Mouse (Mus musculus) heart, adult 8-10 months (tissue): ENCODE data around the gene Sgk1. TPM values are rescaled to one million over a fixed set of nuclear protein-coding genes. Genes with fewer than 3 reads are reported as not detected.

Source experiments
- DNase-seq: peaks from one replicate; pipeline ENCODE4 v3.0.0; 2022; ENCODE audit warnings: low spot score
- total RNA-seq, 4 experiments: library from RNA; stranded (reverse); gene quantifications; 2 replicates each; pipeline ENCODE4 v1.2.4; 2022

The Sgk1 gene
- total RNA-seq, 4 experiments from 2014 or later, result 29.3 to 60.0 (median 43.0) TPM

DNA sequence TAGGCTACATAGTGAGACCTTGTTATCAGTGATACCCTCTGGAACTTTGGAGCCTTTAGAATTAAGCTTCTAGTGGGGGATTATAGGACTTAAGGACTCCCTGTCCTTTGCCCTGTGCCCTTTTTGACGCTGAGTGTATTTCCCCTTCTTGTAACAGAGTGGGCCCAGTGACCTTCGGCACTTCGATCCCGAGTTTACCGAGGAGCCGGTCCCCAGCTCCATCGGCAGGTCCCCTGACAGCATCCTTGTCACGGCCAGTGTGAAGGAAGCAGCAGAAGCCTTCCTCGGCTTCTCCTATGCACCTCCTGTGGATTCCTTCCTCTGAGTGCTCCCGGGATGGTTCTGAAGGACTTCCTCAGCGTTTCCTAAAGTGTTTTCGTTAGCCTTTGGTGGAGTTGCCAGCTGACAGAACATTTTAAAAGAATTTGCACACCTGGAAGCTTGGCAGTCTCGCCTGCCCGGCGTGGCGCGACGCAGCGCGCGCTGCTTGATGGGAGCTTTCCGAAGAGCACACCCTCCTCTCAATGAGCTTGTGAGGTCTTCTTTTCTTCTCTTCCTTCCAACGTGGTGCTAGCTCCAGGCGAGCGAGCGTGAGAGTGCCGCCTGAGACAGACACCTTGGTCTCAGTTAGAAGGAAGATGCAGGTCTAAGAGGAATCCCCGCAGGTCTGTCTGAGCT is 116.7 kb downstream of the Sgk1 start:
- DNase-seq, result no peak

- no peak for DNase-seq
These were observed 118.7 kb downstream of the Sgk1 start for GRCm38 (mm10) chr10:22000491-22001306.

DNA sequence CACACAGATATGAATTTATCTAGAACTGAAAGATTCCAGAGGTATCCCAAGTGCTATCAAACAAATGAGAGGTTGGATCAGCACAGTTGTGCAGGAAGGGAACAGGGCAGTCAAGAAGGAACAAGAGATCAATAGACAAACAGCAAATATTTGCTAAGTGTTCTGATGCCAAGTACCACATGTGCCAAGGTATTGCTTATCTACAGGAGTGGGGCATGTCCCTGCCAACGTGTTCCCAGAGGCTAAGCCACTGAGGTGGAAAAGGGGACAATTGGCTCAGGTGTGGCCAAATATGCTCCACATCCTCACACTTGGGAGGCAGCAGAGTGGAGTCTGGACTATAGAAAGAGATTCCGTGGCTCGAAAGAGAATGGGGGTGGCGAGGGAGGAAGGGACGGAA is 119.6 kb downstream of the Sgk1 start:
- DNase-seq, result no peak

- no peak for DNase-seq
These were observed 122.8 kb downstream of the Sgk1 start for GRCm38 (mm10) chr10:22004763-22005162.

GRCm38 (mm10) chr10:22007160-22007801 is 125.3 kb downstream of the Sgk1 start:
- no peak for DNase-seq

DNA sequence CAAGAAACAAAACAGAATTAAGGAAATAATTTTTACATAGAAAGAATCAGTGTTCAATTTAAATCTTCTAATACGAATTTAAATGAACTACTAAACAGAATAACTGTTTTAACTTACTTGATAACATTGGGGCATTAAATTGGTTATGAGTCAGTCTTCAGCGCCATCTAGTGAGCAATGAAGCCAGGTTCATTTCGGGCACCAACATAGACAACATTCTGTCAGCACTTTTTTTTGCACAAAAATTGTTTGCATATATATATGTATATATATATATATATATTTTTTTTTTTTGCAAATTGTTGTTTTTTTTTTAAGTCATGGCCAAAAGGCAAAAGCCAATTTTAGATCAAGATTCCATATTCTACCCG is 125.8 kb downstream of the Sgk1 start:
- DNase-seq, result peak; percentile 65

DNA sequence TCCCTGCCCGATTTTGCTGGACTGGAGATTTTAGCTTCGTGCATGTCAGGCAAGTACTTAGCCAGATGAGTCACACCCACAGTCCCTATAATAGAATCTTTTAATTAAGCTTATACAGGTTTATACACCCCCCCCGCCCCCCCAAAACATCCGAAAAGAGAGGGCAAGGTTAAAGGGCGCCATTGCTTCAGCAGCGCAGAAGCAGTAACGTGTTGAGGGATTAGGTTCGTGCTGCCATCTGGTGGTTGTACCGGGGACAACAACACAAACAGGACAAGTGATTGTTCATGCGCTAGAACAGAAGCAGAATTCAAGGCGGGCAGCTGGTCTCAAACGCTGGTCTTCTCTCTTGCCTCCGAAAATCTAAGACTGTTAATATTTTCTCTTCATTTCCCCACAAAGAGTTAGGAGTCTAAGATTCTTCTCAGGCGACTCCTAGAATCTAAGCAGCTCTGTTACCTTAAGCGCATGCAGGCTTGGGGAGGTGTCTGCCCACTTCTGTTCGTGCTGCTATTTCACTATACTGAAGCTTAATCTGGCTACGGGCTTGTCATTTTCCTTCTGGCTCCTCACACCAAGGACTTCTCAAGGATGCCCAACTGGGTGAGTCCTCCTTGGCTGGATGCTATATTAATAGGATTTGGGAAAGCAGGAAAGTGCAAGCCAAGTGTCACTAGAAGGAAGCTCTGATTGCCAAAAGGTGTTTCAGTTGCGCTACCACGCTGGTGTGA is 128.3 kb downstream of the Sgk1 start:
- peak; percentile 81 for DNase-seq

DNA sequence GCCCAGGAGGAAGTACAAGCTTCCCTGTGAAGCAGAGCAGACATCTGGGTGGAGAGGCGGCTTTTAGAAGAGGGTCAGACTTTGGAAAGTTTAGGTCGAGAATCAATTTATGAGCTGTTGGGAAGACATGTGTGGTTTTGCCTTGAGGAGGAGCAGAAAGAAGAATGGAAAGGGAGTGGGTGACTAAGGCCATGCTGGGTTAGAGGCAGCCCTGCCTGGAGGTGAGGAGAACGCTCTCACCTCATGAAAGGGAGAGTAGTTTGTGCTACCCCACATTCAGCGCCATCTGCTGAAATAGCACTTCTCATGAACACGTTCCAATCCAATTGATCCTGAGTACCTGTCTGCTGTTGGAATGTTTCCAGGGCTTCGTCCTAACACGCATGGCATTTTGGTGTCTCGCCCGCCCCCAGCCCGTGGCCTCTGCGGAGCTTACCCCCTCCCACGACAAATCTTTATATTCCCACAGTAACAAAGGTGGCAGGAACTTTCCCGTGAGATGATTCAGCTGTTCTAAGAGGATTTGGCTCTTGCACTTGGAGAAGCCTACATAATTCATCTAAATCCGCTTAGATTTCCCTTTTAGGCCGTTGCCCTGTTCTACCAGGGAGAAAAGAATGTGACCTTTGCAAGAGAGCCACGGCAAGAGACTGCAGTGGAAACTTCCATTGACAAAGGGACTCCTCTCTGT is 135.6 kb downstream of the Sgk1 start:
- no peak for DNase-seq

DNA sequence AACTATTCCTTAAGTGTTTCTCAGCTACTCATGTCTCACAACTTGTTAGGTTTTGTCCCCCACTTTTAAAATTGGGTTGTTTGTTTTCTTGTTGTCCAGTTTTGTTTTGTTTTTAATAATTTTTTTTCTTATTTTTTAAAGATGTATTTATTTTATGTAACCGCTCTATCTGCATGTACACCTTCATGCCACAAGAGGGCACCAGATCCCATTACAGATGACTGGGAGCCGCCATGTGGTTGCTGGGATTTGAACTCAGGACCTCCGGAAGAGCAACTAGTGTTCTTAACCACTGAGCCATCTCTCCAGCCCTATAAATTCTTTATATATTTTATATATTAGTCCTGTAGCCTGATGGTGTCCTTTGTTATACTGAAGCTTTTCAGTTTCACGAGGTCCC is 136.6 kb downstream of the Sgk1 start:
- no peak for DNase-seq

- DNase-seq, result peak; percentile 16
These were observed 152.3 kb downstream of the Sgk1 start for GRCm38 (mm10) chr10:22034303-22034702.

DNA sequence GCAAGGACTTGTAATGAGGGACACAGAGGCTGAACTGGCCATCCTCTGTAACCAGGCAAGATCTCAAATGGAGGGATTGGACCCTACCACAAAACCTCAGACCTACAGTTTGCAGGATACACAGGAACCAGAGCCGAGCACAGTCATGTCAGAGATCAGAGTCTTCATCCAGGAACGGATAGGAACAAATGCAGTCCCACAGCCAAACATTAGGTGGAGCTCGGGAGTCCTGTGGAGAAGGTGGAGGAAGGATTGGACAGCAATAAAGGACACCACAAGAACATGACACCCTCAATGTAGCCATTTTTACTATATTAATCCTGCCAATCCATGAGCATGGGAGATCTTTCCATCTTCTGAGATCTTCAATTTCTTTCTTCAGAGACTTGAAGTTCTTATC is 154.3 kb downstream of the Sgk1 start:
- peak; percentile 23 for DNase-seq

Other genes with a start within 250 kb of the Sgk1 start
- gene 4930444G20Rik, start 185.9 kb downstream of the Sgk1 start, total RNA-seq, result not detected